Mouse (Mus musculus) testis, adult 2 months (tissue): Measurements from ENCODE around the gene Palmd. TPM values are rescaled to one million over a fixed set of nuclear protein-coding genes. Genes with fewer than 3 reads are reported as not detected.

Experiments used
- H3K27ac ChIP-seq: fragments of 200-500 bp; 2 replicates; pipeline ENCODE4 v1.5.1; 2012; ENCODE audit warnings: low read depth, low read length; ENCODE audit not compliant: control insufficient read depth, insufficient read depth
- H3K27me3 ChIP-seq: fragments of 200-500 bp; 2 replicates; pipeline ENCODE4 v1.6.1; 2012; ENCODE audit warnings: mild to moderate bottlenecking, low read length, moderate library complexity; ENCODE audit not compliant: control insufficient read depth, insufficient read depth
- H3K36me3 ChIP-seq: fragments of 200-500 bp; 2 replicates; pipeline ENCODE4 v1.6.1; 2012; ENCODE audit warnings: mild to moderate bottlenecking, low read length; ENCODE audit not compliant: control insufficient read depth, insufficient read depth
- H3K4me1 ChIP-seq: fragments of 200-500 bp; 2 replicates; pipeline ENCODE4 v1.6.1; 2012; ENCODE audit warnings: low read length; ENCODE audit not compliant: control insufficient read depth, insufficient read depth
- H3K4me3 ChIP-seq: fragments of 200-500 bp; 2 replicates; pipeline ENCODE4 v1.5.1; 2012; ENCODE audit warnings: low read depth, mild to moderate bottlenecking, low read length, moderate library complexity, mixed read lengths; ENCODE audit not compliant: control insufficient read depth
- CTCF ChIP-seq: fragments of 200-500 bp; IDR thresholded peaks from 2 replicates; pipeline ENCODE4 v1.5.1; 2012; ENCODE audit warnings: low read depth, mild to moderate bottlenecking, inconsistent platforms, low read length, moderate library complexity; ENCODE audit not compliant: control insufficient read depth, insufficient read depth, insufficient replicate concordance
- POLR2A ChIP-seq: fragments of 200-500 bp; IDR thresholded peaks from 2 replicates; pipeline ENCODE4 v1.6.1; 2012; ENCODE audit warnings: low read depth, mild to moderate bottlenecking, inconsistent platforms, low read length, moderate library complexity; ENCODE audit not compliant: control insufficient read depth
- polyA plus RNA-seq: library from polyadenylated mRNA; depleted of rRNA; stranded (reverse); fragments of >200 nt; gene quantifications from 2 replicates; pipeline ENCODE4 v1.2.3, GENCODE M21; 2012

The Palmd gene
- polyA plus RNA-seq, 1 experiment, result 0.36 TPM

DNA sequence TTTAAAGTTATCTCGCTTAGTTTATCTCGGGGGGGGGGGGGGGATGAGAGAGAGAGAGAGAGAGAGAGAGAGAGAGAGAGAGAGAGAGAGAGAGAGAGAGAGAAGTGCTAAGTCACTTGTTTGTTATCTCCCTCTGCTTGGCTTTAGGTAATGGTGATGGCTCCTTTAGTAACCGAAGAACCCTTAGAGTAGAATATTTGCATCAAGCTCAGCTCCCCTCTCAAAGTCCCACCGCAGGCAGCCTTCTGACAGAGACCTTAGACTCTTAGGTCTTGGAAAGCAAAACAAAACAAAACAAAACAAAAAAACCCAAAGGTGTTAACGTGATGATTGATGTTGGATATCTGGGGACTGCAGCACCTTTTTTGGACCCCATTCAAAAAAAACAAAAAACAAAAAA lies 216 bp upstream of the Palmd start:
- Histone ChIP-seq H3K27me3 (no peaks in the 10 kb centered on the region), H3K27ac (no peak overlapping the region), H3K4me3 (no peak overlapping the region; the same call in 1 of the 2 replicates), H3K36me3 (no peaks in the 10 kb centered on the region), H3K4me1 (peaks cover 5% of the 10 kb centered on the region)
- TF ChIP-seq POLR2A, result no peak
- TF ChIP-seq CTCF, result no peak

DNA sequence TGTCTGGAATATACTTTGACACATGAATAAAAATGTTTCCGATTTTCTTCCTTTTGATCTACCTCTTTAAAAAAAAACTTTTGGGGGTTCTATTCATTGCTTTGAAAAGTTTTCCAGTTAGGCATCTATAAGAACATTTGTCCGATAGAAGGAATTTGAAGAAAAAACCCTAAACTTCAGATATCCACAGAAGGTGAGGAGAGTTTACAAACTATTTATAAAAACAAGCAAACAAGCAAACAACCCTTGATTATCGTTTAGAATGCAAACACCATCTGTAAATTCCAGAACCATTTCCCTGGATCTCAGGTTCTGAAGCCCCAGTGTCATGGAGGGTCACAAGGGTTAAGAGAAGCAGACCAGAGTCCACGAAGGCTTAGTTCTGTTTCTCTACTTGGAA lies 820 bp downstream of the Palmd start, which contains the start of gene 4930455H04Rik:
4930455H04Rik (plus strand) TSS at position 301 of the 400 bp plus-strand sequence.
- Histone ChIP-seq H3K4me3 (peak within 1 kb of the TSS; percentile 8), H3K27me3 (no peaks in the 10 kb centered on the region), H3K27ac (no peak within 1 kb of the TSS), H3K36me3 (no peaks in the 10 kb centered on the region), H3K4me1 (peaks cover 5% of the 10 kb centered on the region)
- no peak for TF ChIP-seq POLR2A
- TF ChIP-seq CTCF, result no peak

DNA sequence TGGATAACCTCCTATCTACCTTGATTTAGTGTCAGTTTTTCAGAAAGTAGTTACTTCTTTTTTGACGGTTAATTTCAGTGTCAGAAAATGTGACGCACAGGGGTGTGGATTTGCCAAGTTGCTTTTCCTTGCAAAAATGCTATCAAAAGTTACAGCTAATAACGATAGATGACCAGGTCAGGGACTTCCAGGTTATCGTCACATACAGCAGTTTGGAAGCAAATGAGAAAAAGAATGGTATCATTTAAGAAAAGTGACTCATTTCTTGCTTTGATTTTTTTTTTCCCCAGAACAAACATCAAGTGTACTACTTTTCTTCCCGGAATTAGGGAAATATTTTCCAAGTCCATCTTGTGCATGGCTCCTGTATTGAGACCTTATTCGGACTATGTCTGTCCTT lies 1.4 kb downstream of the Palmd start:
- Histone ChIP-seq H3K27me3 (no peaks in the 10 kb centered on the region), H3K36me3 (no peaks in the 10 kb centered on the region), H3K27ac (no peak overlapping the region), H3K4me3 (no peak overlapping the region), H3K4me1 (peaks cover 5% of the 10 kb centered on the region)
- TF ChIP-seq CTCF (no peak), POLR2A (no peak)

DNA sequence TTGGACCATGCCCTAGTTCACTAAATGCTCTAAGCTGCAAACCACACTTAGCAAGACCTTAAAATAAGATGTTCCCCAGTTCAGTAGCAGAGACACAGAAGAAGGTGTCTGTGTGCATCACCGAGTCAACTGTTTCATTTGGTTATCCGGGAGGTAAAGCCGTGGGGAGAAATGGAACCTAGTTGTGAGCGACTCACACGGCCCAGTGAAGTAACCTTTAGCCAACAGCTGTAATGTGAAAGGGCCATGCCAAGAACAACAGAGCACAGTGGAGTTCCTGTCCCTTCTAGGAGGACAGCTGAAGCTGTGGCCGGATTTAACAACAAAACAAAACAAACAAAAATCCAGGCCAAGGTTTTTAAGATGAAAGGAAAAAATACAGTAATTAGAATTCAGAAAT lies 2.0 kb downstream of the Palmd start:
- Histone ChIP-seq H3K4me3 (no peak overlapping the region), H3K27ac (no peak overlapping the region), H3K36me3 (no peaks in the 10 kb centered on the region), H3K27me3 (no peaks in the 10 kb centered on the region), H3K4me1 (peaks cover 5% of the 10 kb centered on the region)
- TF ChIP-seq POLR2A (no peak), CTCF (no peak)

DNA sequence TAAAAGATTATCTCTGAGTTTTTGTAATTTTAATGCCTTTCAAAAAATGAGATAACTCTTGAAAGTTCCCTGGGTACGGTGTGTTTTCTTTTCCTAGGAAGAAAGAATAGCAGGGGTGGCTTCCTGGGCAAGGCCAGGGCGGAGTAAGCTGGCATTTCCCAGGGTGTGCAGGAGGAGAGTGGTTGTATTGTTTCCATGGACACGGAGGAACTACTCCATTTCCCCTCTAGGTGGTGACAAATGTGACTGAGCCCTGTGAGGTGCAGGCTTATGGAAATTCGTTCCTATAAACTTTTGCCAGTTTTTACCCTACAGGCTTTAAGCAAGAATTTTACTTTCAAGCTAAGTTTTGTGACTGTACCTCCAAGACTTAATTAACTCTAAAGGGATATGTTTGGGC lies 2.6 kb downstream of the Palmd start:
- H3K4me1 ChIP-seq, result peaks cover 5% of the 10 kb centered on the region

DNA sequence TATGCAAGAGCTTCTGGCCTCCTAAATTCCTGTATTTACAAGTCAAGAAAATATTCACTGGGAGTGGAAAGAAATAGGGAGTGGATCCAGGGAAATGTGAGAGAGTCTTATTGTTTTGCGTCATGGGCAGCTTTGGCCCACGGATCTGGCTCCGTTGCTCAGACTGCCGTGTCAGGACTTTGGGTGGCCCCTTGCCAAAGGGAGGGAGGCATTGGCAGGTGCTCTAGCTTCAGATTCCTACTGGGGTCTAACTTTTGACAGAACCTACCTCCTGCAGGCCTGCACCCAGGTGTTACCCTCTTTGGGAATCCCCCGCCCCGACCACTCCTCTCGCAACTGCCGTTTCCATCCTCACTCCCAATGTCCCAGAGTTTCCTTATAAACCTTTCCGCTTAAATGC lies 4.4 kb downstream of the Palmd start:
- Histone ChIP-seq H3K27ac (no peak overlapping the region), H3K4me3 (no peak overlapping the region), H3K27me3 (no peaks in the 10 kb centered on the region), H3K4me1 (peaks cover 5% of the 10 kb centered on the region), H3K36me3 (no peaks in the 10 kb centered on the region)
- TF ChIP-seq CTCF (no peak), POLR2A (no peak)

More for the DNA sequence above, 2.6 kb downstream of the Palmd start:
- H3K27ac ChIP-seq, result no peak overlapping the region
- no peak for TF ChIP-seq POLR2A
- peak; percentile 30; the same call in 1 of the 2 replicates for TF ChIP-seq CTCF
- no peaks in the 10 kb centered on the region for H3K27me3 ChIP-seq
- H3K36me3 ChIP-seq, result no peaks in the 10 kb centered on the region
- H3K4me3 ChIP-seq, result no peak overlapping the region

DNA sequence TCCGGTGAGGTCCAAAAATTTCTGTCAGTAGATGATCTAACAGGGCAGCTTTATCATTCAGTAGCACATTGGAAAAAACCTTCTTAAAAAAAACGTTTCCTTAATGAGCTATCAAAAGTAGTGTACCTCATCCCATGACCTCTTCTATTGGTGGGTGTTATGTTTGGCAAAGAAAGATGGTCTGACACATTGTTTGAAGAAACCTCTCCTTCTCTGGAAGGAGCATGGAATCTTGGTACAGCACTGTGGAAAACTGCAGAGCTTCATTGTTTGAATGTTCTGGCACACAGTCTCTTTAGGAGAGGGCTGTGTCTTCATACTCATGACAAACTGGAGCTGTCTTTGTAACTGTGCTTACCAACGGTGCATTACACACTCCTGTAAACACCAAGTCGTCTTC lies 5.6 kb downstream of the Palmd start:
- Histone ChIP-seq H3K27me3 (no peaks in the 10 kb centered on the region), H3K4me1 (peaks cover 3% of the 10 kb centered on the region), H3K27ac (no peak overlapping the region), H3K4me3 (no peak overlapping the region), H3K36me3 (no peaks in the 10 kb centered on the region)
- no peak for TF ChIP-seq CTCF
- TF ChIP-seq POLR2A, result no peak
